Mouse (Mus musculus) skeletal muscle tissue, adult 2 months (tissue): ENCODE measurements around the gene Esr2.
"Not testable (repeated sequence)": the region's sequence is repeated elsewhere in the genome, so short reads cannot be mapped to it uniquely, and the experiment has no call there.

Experiments
- DNase-seq: peaks from one replicate; pipeline ENCODE4 v3.0.0-alpha.2; 2012; ENCODE audit warnings: low read depth, low spot score

Esr2 gene

GRCm38 (mm10) chr12:76177000-76177863 is at the start of gene Esr2:
TSS of gene Esr2 (minus strand) at chr12:76177259.
- DNase-seq: no peak

DNA sequence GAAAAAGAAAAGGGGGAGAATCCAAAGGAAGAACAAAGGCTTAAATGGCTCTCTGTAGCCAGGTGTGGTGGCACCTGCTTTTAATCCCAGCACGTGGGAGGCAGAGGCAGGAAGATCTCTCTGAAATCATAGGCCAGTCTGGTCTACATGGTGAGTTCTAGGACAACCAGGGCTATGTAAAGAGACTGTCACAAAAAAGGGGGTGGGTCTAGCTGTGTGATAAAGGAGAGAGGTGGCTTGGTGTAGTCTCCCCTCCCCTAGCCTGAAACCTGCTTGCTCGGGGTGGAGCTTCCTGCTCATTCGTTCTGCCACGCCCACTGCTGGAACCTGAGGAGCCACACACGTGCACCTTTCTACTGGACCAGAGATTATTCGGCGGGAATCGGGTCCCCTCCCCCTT is 45.0 kb upstream of the Esr2 start:
- DNase-seq: not testable (repeated sequence)

DNA sequence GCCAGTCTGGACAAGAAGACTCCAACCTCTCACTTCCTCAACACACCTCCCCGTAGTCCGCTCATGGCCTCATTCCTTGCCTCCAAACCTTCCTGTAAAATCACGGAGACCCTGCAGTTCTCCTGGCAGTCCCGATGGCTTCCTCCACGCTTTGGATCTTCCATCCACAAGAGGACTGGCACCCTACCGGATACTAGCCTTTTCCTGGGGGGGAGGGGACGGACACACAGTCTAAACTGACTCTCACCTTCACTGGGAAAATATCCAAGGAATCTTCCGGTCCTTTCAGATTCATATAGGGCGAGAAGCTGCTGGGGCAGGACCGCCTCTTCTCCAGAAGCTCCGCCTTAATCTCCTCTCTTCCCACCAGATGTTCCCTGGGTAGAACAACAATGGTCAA is 39.7 kb upstream of the Esr2 start:
- no peak for DNase-seq

DNA sequence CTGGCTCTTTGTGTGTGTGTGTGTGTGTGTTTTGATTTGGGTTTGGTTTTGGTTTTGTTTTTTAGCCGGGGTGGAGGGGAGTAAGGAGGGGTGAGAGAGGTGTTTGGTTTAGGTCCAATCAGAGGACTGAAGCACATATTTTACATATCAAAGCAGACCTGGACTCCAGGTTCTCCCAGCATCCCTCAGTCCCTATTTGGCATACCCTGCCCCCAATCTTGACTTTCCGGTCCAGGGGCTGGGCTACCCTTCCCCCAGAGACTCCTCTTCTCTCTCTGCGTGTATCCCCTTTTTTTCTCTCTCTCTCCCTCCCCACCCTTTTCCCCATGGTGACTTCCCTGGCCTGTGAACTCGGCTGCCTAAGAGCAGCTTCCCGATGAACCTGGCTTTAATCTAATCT is 38.1 kb upstream of the Esr2 start:
- DNase-seq: no peak

- DNase-seq: no peak
Observed at GRCm38 (mm10) chr12:76209429-76209974, 32.4 kb upstream of the Esr2 start.

DNA sequence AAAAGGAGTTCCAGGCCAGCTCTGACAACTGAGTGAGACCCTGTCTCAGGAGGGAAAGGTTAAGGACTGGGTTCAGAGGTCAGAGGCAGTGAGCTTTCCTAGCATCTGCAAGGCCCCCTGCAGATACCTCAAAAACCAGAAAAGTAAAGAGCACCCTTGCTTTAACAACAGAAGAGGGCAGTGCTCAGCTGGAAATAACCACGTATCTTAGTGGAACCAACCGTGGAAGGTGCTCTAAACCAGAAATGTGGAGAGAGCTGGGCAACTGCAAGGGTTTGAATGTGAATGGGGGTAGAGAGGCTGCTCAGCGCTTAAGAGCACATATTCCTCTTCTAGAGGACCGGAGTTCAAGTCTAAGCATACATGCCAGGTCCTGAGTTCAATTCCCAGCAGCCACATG is 23.3 kb upstream of the Esr2 start:
- no peak for DNase-seq

DNA sequence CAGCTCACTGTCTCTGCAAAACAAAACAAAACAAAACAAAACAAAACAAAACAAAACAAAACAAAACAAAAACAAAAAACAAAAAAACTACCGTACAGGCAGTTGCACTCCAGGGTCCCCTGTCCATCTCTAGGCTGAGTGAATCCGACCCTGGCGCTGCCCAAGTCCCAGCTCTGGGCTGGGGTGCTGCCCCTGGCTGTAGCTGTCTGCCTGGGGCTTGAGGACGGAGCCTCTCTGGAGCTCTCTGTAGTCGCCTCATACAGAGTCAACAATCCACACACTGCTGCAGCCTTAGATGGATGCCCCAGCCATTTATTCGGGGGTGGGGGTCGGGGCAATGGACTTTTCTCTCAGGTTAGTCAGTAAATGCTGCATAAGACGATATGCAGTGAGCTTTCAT is 20.0 kb upstream of the Esr2 start:
- DNase-seq: no peak

- peak; percentile 47 for DNase-seq
Observed at GRCm38 (mm10) chr12:76196709-76197054, 19.6 kb upstream of the Esr2 start.

GRCm38 (mm10) chr12:76195912-76196708 is 19.1 kb upstream of the Esr2 start:
- peak; percentile 69 for DNase-seq

DNA sequence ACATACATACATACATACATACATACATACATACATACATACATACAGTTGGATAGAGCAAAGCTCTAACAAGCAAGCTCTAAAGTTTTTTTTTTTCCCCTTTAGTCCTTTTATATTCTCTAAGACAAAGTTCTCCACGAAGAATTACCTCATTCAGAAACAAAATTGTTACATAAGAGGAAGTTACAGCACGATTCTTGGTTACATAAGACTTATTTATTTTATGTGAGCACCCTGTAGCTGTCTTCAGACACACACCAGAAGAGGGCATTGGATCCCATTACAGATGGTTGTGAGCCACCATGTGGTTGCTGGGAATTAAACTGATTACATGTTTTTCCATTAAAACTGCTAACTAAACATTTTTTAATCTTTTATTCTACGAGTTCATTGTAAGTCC is 17.5 kb upstream of the Esr2 start:
- DNase-seq: no peak

DNA sequence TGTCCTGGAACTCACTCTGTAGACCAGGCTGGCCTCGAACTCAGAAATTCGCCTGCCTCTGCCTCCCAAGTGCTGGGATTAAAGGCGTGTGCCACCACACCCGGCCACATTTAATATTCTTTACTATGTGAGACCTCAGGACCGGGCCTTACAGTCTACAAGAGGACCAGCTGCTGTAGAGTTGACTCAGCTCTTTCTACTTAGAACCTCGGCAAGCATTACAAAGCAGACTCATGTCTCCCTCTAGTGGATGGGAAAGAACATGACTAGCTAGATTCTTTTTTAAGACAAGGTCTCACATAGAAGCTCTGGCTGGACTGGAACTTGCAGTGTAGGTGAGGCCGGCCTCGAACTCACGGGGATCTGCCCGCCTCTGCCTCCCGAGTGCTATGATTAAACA is 13.9 kb upstream of the Esr2 start:
- DNase-seq: peak; percentile 68

GRCm38 (mm10) chr12:76187849-76188248 is 10.8 kb upstream of the Esr2 start:
- DNase-seq: no peak

DNA sequence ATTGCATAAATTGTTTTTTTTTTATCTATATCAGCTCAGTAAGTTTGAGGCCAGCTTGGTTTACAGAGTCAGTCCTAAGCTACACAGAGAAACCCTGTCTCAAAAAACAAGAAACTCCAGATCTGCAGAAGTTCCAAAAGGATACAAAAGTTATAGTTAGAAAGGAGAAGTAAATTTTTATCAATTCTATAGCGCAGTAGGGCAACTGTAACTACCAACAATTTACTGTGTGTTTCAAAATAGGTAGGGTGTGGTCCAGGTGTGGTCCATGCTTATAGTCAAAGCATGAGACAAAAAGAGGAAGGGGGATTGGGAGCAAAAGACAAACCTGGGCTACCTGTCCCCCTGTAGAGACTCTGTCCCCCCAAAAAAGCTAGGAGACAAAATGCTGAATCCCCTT is 9.4 kb upstream of the Esr2 start:
- DNase-seq: no peak

- DNase-seq: no peak
Observed at GRCm38 (mm10) chr12:76185167-76185816, 8.2 kb upstream of the Esr2 start.

DNA sequence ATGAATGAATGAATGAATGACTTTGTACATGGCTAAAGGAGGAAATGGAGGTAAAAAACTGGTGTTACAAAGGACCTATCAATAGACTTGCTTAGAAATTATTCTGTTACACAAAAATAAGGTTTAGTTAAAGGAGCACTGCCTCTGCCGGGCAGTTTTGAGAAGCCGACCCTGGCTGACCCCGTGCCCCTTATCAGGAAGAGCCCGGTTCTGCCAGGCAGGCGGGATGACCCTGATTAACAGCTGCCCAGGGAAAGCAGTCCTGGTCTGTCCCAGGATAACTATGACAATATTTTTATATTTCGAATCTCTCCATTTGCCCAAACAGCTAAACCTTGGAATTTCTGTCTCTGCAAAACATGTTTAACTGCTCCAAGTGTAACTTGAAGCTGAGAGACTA is 7.2 kb upstream of the Esr2 start:
- no peak for DNase-seq

GRCm38 (mm10) chr12:76182831-76183230 is 5.8 kb upstream of the Esr2 start:
- DNase-seq: no peak

DNA sequence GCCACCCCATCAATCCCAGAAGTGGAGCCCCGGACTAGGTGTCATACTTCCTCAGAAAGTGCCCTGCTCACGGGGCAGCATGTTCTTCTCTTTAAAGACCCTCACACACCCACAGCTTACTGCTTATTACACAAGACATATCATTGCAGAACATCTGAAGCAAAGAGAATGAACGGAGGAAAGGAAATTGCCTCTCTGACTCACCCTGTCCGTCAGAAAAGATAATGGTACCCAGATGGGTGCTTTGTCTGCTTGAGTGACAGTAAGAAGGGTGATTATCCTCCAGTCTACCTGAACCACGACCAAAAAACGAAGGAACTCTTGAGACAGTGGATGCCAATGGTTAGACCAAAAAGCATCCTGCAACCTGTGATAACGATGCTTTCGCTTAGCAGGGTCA is 4.4 kb upstream of the Esr2 start:
- no peak for DNase-seq

- DNase-seq: no peak
Observed at GRCm38 (mm10) chr12:76180442-76180841, 3.4 kb upstream of the Esr2 start.

GRCm38 (mm10) chr12:76179527-76179926 is 2.5 kb upstream of the Esr2 start:
- no peak for DNase-seq

DNA sequence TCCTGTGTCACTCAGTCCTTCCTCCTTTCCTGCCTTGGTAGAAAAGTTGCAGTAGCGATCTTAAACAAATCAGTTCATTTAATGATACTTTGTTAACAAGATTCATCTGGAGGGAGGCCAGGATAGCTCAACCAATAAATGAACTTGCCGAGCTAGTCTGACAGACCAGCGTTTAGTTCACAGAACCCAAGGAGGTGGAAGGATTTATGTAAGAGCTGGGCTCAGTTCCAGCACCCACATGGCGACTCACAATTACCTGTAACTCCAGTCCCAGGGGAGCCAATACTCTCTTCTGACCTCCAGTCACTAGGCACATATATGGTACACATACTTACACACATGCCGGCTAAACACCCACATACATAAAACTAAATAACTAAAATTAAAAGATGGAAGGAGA is 2.0 kb upstream of the Esr2 start:
- no peak for DNase-seq

DNA sequence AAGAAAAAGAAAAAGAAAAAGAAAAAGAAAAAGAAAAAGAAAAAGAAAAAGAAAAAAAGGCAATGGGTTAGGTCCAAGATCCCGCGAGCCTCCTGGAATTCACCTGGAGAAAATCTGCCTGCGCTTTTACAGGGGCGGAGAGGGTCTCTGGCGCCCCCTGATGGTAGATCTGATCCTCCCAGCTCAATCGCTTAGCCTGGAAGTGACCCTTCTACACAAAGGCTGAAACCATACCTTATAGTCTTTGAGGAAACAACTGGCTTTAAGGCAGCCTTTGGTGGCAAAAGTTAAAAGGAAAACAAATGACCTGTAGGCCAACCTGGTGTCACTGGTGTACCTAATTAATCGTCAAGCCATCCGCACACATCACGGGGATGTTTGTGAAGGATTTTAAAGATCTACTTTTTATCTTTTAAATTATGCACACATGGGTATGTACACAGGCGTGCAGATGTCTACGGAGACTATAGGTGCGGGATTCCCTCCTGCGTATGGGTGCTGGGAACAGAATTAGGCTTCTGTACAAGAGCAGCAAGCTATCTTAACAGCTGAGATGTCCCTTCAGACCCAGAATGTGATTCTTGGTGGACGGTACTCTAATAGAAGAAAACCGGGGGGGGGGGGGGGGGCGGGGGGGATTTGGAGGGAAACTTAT is 932 bp upstream of the Esr2 start:
- DNase-seq: no peak

DNA sequence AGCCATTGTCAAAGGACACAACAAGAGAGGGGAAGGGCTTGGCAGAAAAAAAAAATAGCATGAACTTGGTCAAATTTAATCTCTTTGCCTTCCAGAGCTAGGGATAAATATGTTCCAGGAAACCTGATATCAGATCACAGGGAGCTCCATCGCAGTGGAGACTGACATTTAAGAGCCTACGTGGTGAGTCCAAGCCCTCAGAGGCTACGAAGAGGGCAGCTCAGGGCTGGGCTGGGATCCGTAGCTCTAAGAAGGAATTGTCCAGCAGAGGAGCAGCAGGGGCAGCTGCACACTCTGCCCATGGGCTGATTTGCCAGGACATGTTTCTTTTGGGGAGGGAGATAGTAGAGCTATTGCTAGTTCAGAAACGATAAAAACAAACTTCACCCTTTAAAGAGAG is 11.4 kb downstream of the Esr2 start:
- peak; percentile 68 for DNase-seq
